9 mouse cellular contexts compared by ENCODE assay signal in genomic region chr2:25183336-25183735, GRCm38 (mm10). TPM values are rescaled to one million over a fixed set of nuclear protein-coding genes. Genes with fewer than 3 reads are reported as not detected.
DNase-seq lines count a peak whose midpoint lies in the region; ATAC-seq and TF ChIP-seq lines count a peak whose summit lies in the region.
"Had no signal": no experiment of that assay in that cellular context is flagged by ENCODE, and none has a peak within 500 bp of the region (broad histone marks: within the 10 kb centered on the region; RNA-seq: fewer than 3 reads in every experiment).

No protein-coding gene starts in this region.

- H3K27me3 ChIP-seq in lung, embryonic 15.5 days = peaks cover 51% of the 10 kb centered on the region
- no peaks in the 10 kb centered on the region for H3K27me3 ChIP-seq in forebrain, embryonic 11.5 days (ENCODE audit: control insufficient read depth, insufficient read depth, low read length)
- H3K27me3 ChIP-seq in intestine, postnatal 0 days (replicated peaks; ENCODE audit: control insufficient read depth, insufficient read depth, low read length) = no peaks in the 10 kb centered on the region
- peaks cover 30% of the 10 kb centered on the region for H3K27me3 ChIP-seq in stomach, embryonic 16.5 days (ENCODE audit: control insufficient read depth, insufficient read depth, low read length)

- no peak for ATAC-seq in lung, embryonic 15.5 days (ENCODE audit: borderline replicate concordance, extremely low read depth, low FRiP score, low TSS enrichment)
- no peak for ATAC-seq in forebrain, embryonic 11.5 days (replicated peaks; ENCODE audit: low FRiP score)
- no peak for ATAC-seq in intestine, postnatal 0 days
- ATAC-seq in stomach, embryonic 16.5 days (ENCODE audit: insufficient read depth, low FRiP score) = no peak

- no peak overlapping the region for H3K9ac ChIP-seq in lung, embryonic 15.5 days
- peak overlapping the region; percentile 23; the same call in 1 of the 2 replicates for H3K9ac ChIP-seq in forebrain, embryonic 11.5 days (ENCODE audit: low read length)
- H3K9ac ChIP-seq in intestine, postnatal 0 days (ENCODE audit: low read depth, low read length) = no peak overlapping the region
- no peak overlapping the region for H3K9ac ChIP-seq in stomach, embryonic 16.5 days (ENCODE audit: low read length)

- peak overlapping the region; percentile 91; the same call in 1 of the 2 replicates for H3K4me2 ChIP-seq in lung, embryonic 15.5 days
- H3K4me2 ChIP-seq in forebrain, embryonic 11.5 days (ENCODE audit: low read depth, low read length, severe bottlenecking) = peak overlapping the region; percentile 73
- H3K4me2 ChIP-seq in intestine, postnatal 0 days (replicated peaks; ENCODE audit: low read depth) = peak overlapping the region; percentile 92
- peak overlapping the region; percentile 85 for H3K4me2 ChIP-seq in stomach, embryonic 16.5 days (ENCODE audit: low read depth, low read length)

- TF ChIP-seq CTCF in intestine, postnatal 0 days (IDR thresholded peaks at IDR 0.05; ENCODE audit: low read depth) = no peak

- 67% methylated on average over 2 of the region's 2 CpGs for WGBS in lung, embryonic 15.5 days
- 71% methylated on average over 2 of the region's 2 CpGs for WGBS in forebrain, embryonic 11.5 days
- 64% methylated on average over 2 of the region's 2 CpGs for WGBS in intestine, postnatal 0 days
- WGBS in stomach, embryonic 16.5 days = 59% methylated on average over 2 of the region's 2 CpGs

- H3K36me3 ChIP-seq in lung, embryonic 15.5 days = no peaks in the 10 kb centered on the region
- H3K36me3 ChIP-seq in forebrain, embryonic 11.5 days (ENCODE audit: control insufficient read depth, insufficient read depth, low read length) = peaks cover 2% of the 10 kb centered on the region; the same call in 1 of the 2 replicates
- H3K36me3 ChIP-seq in intestine, postnatal 0 days (ENCODE audit: control insufficient read depth, insufficient read depth) = no peaks in the 10 kb centered on the region
- no peaks in the 10 kb centered on the region for H3K36me3 ChIP-seq in stomach, embryonic 16.5 days (ENCODE audit: control insufficient read depth, insufficient read depth, low read length)

- no peak overlapping the region for H3K27ac ChIP-seq in lung, embryonic 15.5 days
- H3K27ac ChIP-seq in forebrain, embryonic 11.5 days (ENCODE audit: low read depth, low read length) = peak overlapping the region; percentile 37; the same call in 1 of the 2 replicates
- no peak overlapping the region for H3K27ac ChIP-seq in intestine, postnatal 0 days (ENCODE audit: low read depth, low read length)
- no peak overlapping the region for H3K27ac ChIP-seq in stomach, embryonic 16.5 days (ENCODE audit: low read length)

- H3K4me3 ChIP-seq in lung, embryonic 15.5 days = peak overlapping the region; percentile 58; the same call in 1 of the 2 replicates
- peak overlapping the region; percentile 88 for H3K4me3 ChIP-seq in forebrain, embryonic 11.5 days (ENCODE audit: low read depth, low read length)
- H3K4me3 ChIP-seq in intestine, postnatal 0 days (ENCODE audit: low read depth, low read length) = peak overlapping the region; percentile 64; the same call in 1 of the 2 replicates
- H3K4me3 ChIP-seq in stomach, embryonic 16.5 days (replicated peaks; ENCODE audit: low read length) = 0 out of 2 replicates have a peak overlapping the region, but pooled peaks have one; percentile 35

- H3K4me1 ChIP-seq in lung, embryonic 15.5 days = peaks cover 44% of the 10 kb centered on the region
- H3K4me1 ChIP-seq in forebrain, embryonic 11.5 days (replicated peaks; ENCODE audit: control insufficient read depth, insufficient read depth, low read length) = peaks cover 28% of the 10 kb centered on the region
- H3K4me1 ChIP-seq in intestine, postnatal 0 days (replicated peaks; ENCODE audit: control insufficient read depth, insufficient read depth, low read length) = peaks cover 8% of the 10 kb centered on the region; the same call in 1 of the 2 replicates
- peaks cover 22% of the 10 kb centered on the region for H3K4me1 ChIP-seq in stomach, embryonic 16.5 days (ENCODE audit: control insufficient read depth, insufficient read depth, low read length)

- no peaks in the 10 kb centered on the region for H3K9me3 ChIP-seq in lung, embryonic 15.5 days
- no peaks in the 10 kb centered on the region for H3K9me3 ChIP-seq in forebrain, embryonic 11.5 days (ENCODE audit: control insufficient read depth, low read length)
- no peaks in the 10 kb centered on the region for H3K9me3 ChIP-seq in intestine, postnatal 0 days (ENCODE audit: control insufficient read depth)
- no peaks in the 10 kb centered on the region for H3K9me3 ChIP-seq in stomach, embryonic 16.5 days (replicated peaks; ENCODE audit: control insufficient read depth, low read length)

- no peak for DNase-seq in lung, postnatal 36 days
- DNase-seq in forebrain, embryonic 11.5 days (ENCODE audit: low spot score) = no peak
- DNase-seq in adrenal gland, postnatal 25 days = no peak
- DNase-seq in cerebellum, postnatal 14 days = no peak
- DNase-seq: kidney, postnatal 36 days had no signal

RNA-seq across cellular contexts. Expression of gene Nrarp, which starts 2.8 kb away (rescaled TPM):
- polyA plus RNA-seq in lung, embryonic 15.5 days (2015; fragmentation: Nextera tagmentation; extraction: Ambion mirVana) = 15.7 and 16.0 TPM in 2 replicates
- polyA plus RNA-seq in forebrain, embryonic 11.5 days (2014; fragmentation: Nextera tagmentation; extraction: Ambion mirVana) = 63.6 and 72.1 TPM in 2 replicates
- 15.9 and 16.5 TPM in 2 replicates for polyA plus RNA-seq in intestine, postnatal 0 days (2015; fragmentation: Nextera tagmentation; extraction: Ambion mirVana)
- 9.9 and 11.0 TPM in 2 replicates for polyA plus RNA-seq in stomach, embryonic 16.5 days (2015; fragmentation: Nextera tagmentation; extraction: Ambion mirVana)
- total RNA-seq in adrenal gland, postnatal 25 days (2021) = 2.2 and 4.0 TPM in 2 replicates

RNA-seq across cellular contexts. Expression of gene Tor4a, which starts 13.3 kb away (rescaled TPM):
- polyA plus RNA-seq in lung, embryonic 15.5 days (2015; fragmentation: Nextera tagmentation; extraction: Ambion mirVana) = 8.8 and 11.7 TPM in 2 replicates
- 1.3 and 1.5 TPM in 2 replicates for polyA plus RNA-seq in forebrain, embryonic 11.5 days (2014; fragmentation: Nextera tagmentation; extraction: Ambion mirVana)
- polyA plus RNA-seq in intestine, postnatal 0 days (2015; fragmentation: Nextera tagmentation; extraction: Ambion mirVana) = 12.0 and 12.6 TPM in 2 replicates
- polyA plus RNA-seq in stomach, embryonic 16.5 days (2015; fragmentation: Nextera tagmentation; extraction: Ambion mirVana) = 16.8 and 19.2 TPM in 2 replicates
- total RNA-seq in adrenal gland, postnatal 25 days (2021) = 28.1 and 33.9 TPM in 2 replicates

RNA-seq across cellular contexts. Expression of gene Nelfb, which starts 28.0 kb away (rescaled TPM):
- polyA plus RNA-seq in lung, embryonic 15.5 days (2015; fragmentation: Nextera tagmentation; extraction: Ambion mirVana) = 121 and 122 TPM in 2 replicates
- 110 TPM in 2 replicates for polyA plus RNA-seq in forebrain, embryonic 11.5 days (2014; fragmentation: Nextera tagmentation; extraction: Ambion mirVana)
- 41.4 and 45.6 TPM in 2 replicates for polyA plus RNA-seq in intestine, postnatal 0 days (2015; fragmentation: Nextera tagmentation; extraction: Ambion mirVana)
- 102 and 109 TPM in 2 replicates for polyA plus RNA-seq in stomach, embryonic 16.5 days (2015; fragmentation: Nextera tagmentation; extraction: Ambion mirVana)
- 61.8 and 66.9 TPM in 2 replicates for total RNA-seq in adrenal gland, postnatal 25 days (2021)

RNA-seq across cellular contexts. Expression of gene Stpg3, which starts 31.1 kb away (rescaled TPM):
- not detected in 2 replicates for polyA plus RNA-seq in lung, embryonic 15.5 days (2015; fragmentation: Nextera tagmentation; extraction: Ambion mirVana)
- not detected in 2 replicates for polyA plus RNA-seq in forebrain, embryonic 11.5 days (2014; fragmentation: Nextera tagmentation; extraction: Ambion mirVana)
- not detected in 2 replicates for polyA plus RNA-seq in intestine, postnatal 0 days (2015; fragmentation: Nextera tagmentation; extraction: Ambion mirVana)
- 0.06 TPM in 1 of 2 replicates, not detected in the other for polyA plus RNA-seq in stomach, embryonic 16.5 days (2015; fragmentation: Nextera tagmentation; extraction: Ambion mirVana)
- total RNA-seq in adrenal gland, postnatal 25 days (2021) = not detected in 2 replicates

RNA-seq across cellular contexts. Expression of gene Fam166a, which starts 35.2 kb away (rescaled TPM):
- polyA plus RNA-seq in lung, embryonic 15.5 days (2015; fragmentation: Nextera tagmentation; extraction: Ambion mirVana) = 0.69 and 1.4 TPM in 2 replicates
- polyA plus RNA-seq in forebrain, embryonic 11.5 days (2014; fragmentation: Nextera tagmentation; extraction: Ambion mirVana) = 0.88 and 1.3 TPM in 2 replicates
- 0.78 and 1.4 TPM in 2 replicates for polyA plus RNA-seq in intestine, postnatal 0 days (2015; fragmentation: Nextera tagmentation; extraction: Ambion mirVana)
- polyA plus RNA-seq in stomach, embryonic 16.5 days (2015; fragmentation: Nextera tagmentation; extraction: Ambion mirVana) = not detected in 2 replicates
- 0.46 TPM in 1 of 2 replicates, not detected in the other for total RNA-seq in adrenal gland, postnatal 25 days (2021)
- total RNA-seq: megakaryocyte progenitor cell, adult 5-6 weeks had no signal

Comparison
In these comparisons a context has a peak if more than half of its experiments do, and no peak if none do; other contexts are left out.
1. H3K4me3 ChIP-seq: peak in every context shown above with its lines; median percentile 88 in forebrain, embryonic 11.5 days; 64 in intestine, postnatal 0 days; 58 in lung, embryonic 15.5 days; 35 in stomach, embryonic 16.5 days.